Mouse (Mus musculus): Measurements from ENCODE around the gene Wwox. TPM values are rescaled to one million over a fixed set of nuclear protein-coding genes. Genes with fewer than 3 reads are reported as not detected.
A peak's percentile ranks its signal among the peaks of the same experiment; 100 is the strongest.

Gene Wwox
- polyA plus RNA-seq, 1 experiment from 2014 or later: 13.3 TPM

DNA sequence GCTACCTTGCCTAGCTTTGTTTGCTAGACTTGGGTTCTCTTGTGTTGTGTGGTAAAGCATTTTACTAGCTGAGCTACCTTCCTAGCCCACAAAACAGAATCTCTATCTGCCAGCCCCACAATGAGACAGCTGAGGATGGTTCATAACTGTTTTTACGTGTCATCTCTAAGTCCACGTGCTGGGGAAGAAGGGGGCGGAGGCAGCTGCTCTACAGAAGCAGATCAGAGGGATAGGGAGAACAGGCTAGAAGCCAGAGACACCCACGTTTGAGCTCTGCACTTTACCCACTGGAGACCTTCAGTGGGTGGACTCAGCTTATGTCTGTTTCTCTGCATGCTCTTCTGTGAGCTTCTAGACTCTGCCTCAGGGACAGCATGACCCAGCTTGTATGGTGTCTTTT lies 17.9 kb upstream of the Wwox start:
- H3K27ac ChIP-seq (ENCODE audit: low read length): no peak overlapping the region
- ATAC-seq: no peak
- H3K9ac ChIP-seq (ENCODE audit: low read depth, low read length): no peak overlapping the region
- no peaks in the 10 kb centered on the region for H3K4me1 ChIP-seq (ENCODE audit: control insufficient read depth, insufficient read depth, low read length)
- no peaks in the 10 kb centered on the region for H3K36me3 ChIP-seq (ENCODE audit: control insufficient read depth, insufficient read depth, low read length)
- H3K4me2 ChIP-seq (ENCODE audit: low read length): no peak overlapping the region
- H3K27me3 ChIP-seq (ENCODE audit: control insufficient read depth, insufficient read depth, low read depth, low read length): no peaks in the 10 kb centered on the region
- WGBS: 85% methylated on average over 4 of the region's 4 CpGs
- no peaks in the 10 kb centered on the region for H3K9me3 ChIP-seq (replicated peaks; ENCODE audit: control insufficient read depth, low read length, poor library complexity, severe bottlenecking)
- no peak overlapping the region for H3K4me3 ChIP-seq (ENCODE audit: low read depth, low read length)

DNA sequence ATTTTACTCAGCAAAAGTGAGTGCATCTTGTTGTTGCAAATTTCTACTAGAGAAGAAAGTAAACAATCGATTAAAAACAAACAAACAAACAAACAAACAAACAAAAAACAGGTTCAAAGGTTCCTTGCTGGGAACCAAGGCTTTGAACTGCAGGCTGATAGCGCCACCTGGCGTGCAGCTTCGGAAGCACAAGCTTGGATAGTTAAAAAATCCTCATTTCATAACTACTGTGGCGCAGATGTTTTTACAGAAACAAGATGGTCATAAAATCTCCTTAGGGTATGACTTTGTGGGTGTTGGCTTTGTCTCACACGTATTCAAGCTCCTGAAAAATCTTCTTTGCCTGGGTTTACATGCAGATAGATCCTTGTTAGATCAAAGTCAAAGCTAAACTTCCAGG lies 1.2 kb upstream of the Wwox start:
- Histone ChIP-seq H3K4me2 (ENCODE audit: low read length) (no peak overlapping the region), H3K27me3 (ENCODE audit: control insufficient read depth, insufficient read depth, low read depth, low read length) (no peaks in the 10 kb centered on the region), H3K4me3 (ENCODE audit: low read depth, low read length) (no peak overlapping the region), H3K9me3 (replicated peaks; ENCODE audit: control insufficient read depth, low read length, poor library complexity, severe bottlenecking) (no peaks in the 10 kb centered on the region), H3K4me1 (ENCODE audit: control insufficient read depth, insufficient read depth, low read length) (peaks cover 8% of the 10 kb centered on the region), H3K27ac (ENCODE audit: low read length) (no peak overlapping the region), H3K9ac (ENCODE audit: low read depth, low read length) (no peak overlapping the region), H3K36me3 (ENCODE audit: control insufficient read depth, insufficient read depth, low read length) (no peaks in the 10 kb centered on the region)
- 10% methylated on average over 6 of the region's 6 CpGs for WGBS
- no peak for ATAC-seq

DNA sequence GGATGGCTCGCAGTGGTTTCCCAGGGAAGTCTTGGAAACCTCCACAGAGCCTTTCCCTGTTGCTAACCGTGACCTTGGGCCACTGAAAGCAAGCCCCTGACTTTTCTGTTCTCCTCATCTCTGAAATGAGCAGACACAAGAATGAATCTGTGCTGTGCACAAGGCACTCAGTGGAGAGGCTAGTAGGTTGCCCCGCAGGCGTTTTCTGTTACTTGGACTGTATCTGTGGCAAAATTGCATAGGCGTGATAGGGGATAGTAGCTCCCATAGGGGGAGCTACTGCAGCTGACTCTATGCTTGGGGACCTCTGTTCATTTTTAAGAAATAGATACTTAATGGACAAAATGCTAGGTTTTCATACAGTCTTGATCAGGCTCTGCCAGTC lies 742 bp downstream of the Wwox start:
- H3K9me3 ChIP-seq (replicated peaks; ENCODE audit: control insufficient read depth, low read length, poor library complexity, severe bottlenecking): no peaks in the 10 kb centered on the region
- H3K4me1 ChIP-seq (ENCODE audit: control insufficient read depth, insufficient read depth, low read length): peaks cover 8% of the 10 kb centered on the region
- peak overlapping the region; percentile 86 for H3K4me2 ChIP-seq (ENCODE audit: low read length)
- no peak for ATAC-seq
- H3K9ac ChIP-seq (ENCODE audit: low read depth, low read length): peak overlapping the region; percentile 73
- H3K27me3 ChIP-seq (ENCODE audit: control insufficient read depth, insufficient read depth, low read depth, low read length): no peaks in the 10 kb centered on the region
- H3K27ac ChIP-seq (ENCODE audit: low read length): peak overlapping the region; percentile 80
- peak overlapping the region; percentile 67 for H3K4me3 ChIP-seq (ENCODE audit: low read depth, low read length)
- H3K36me3 ChIP-seq (ENCODE audit: control insufficient read depth, insufficient read depth, low read length): no peaks in the 10 kb centered on the region; the same call in 1 of the 2 replicates
- whole genome bisulfite sequencing: 16% methylated on average over 5 of the region's 5 CpGs

DNA sequence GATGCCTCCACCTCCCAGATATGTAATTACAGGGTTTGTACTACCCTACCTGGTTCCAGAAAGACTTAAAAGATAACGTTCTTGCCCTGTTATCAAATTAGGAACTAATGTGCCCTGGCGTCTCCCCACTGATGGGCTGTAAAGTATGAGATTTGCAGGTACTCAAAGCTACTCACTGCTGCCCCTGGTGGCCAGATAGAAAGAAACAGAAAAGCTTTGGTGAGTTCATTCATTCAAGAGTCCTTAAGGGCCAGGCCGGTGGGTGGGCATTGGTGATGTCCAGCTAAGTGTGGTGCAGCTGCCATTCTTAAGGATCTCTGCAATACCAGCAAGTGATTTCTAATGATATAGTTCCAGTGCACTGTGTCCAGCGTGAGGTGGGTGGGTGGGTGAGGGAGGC lies 2.2 kb downstream of the Wwox start:
- H3K9ac ChIP-seq (ENCODE audit: low read depth, low read length): no peak overlapping the region
- no peaks in the 10 kb centered on the region; the same call in 1 of the 2 replicates for H3K36me3 ChIP-seq (ENCODE audit: control insufficient read depth, insufficient read depth, low read length)
- 86% methylated on average over 4 of the region's 4 CpGs for WGBS
- no peaks in the 10 kb centered on the region for H3K9me3 ChIP-seq (replicated peaks; ENCODE audit: control insufficient read depth, low read length, poor library complexity, severe bottlenecking)
- peaks cover 8% of the 10 kb centered on the region for H3K4me1 ChIP-seq (ENCODE audit: control insufficient read depth, insufficient read depth, low read length)
- H3K4me2 ChIP-seq (ENCODE audit: low read length): no peak overlapping the region
- no peak for ATAC-seq
- no peak overlapping the region for H3K4me3 ChIP-seq (ENCODE audit: low read depth, low read length)
- no peak overlapping the region for H3K27ac ChIP-seq (ENCODE audit: low read length)
- no peaks in the 10 kb centered on the region for H3K27me3 ChIP-seq (ENCODE audit: control insufficient read depth, insufficient read depth, low read depth, low read length)

DNA sequence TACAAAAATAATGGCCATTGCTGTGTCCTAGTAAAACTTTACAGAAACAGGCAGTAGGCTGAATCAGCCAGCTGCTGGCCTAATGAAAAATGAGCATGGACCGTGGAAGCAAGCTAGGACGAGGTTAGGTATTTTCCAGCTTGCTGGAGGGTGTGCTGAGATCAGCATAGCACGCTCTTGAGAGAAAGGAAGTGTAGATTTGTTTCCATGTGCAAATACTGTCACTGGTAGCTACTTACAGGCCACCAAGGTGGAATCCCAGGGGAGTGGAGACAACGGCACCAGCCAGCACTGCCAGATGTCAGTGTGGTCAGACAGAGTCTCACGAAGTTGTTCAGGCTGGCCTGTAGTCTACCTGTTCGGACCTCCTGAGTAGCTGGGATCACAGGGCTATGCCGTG lies 7.4 kb downstream of the Wwox start:
- no peak overlapping the region for H3K27ac ChIP-seq (ENCODE audit: low read length)
- H3K4me1 ChIP-seq (ENCODE audit: control insufficient read depth, insufficient read depth, low read length): peaks cover 4% of the 10 kb centered on the region; the same call in 1 of the 2 replicates
- H3K4me3 ChIP-seq (ENCODE audit: low read depth, low read length): no peak overlapping the region
- no peak for ATAC-seq
- 92% methylated on average over 7 of the region's 7 CpGs for WGBS
- no peak overlapping the region for H3K9ac ChIP-seq (ENCODE audit: low read depth, low read length)
- no peak overlapping the region for H3K4me2 ChIP-seq (ENCODE audit: low read length)
- H3K9me3 ChIP-seq (replicated peaks; ENCODE audit: control insufficient read depth, low read length, poor library complexity, severe bottlenecking): no peaks in the 10 kb centered on the region
- no peaks in the 10 kb centered on the region; the same call in 1 of the 2 replicates for H3K36me3 ChIP-seq (ENCODE audit: control insufficient read depth, insufficient read depth, low read length)
- H3K27me3 ChIP-seq (ENCODE audit: control insufficient read depth, insufficient read depth, low read depth, low read length): no peaks in the 10 kb centered on the region

DNA sequence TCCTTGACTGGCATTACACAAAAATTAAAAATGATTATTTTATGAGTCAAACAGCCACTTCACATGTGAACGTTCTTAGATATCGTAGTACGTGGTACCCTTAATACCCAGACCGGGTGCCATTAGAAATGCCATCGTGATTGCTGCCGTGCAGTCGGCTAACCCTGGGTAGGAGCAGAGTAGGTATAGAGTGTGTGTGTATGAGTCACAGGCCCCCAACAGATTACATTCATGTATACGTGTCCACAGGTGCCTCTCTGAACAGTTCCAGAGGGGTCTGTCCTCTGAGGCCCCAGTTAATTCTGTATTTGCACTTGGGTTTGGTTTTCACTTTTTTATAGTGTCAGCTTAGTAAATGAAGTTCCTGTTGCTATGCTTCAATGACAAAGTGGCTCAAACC lies 12.8 kb downstream of the Wwox start:
- no peak overlapping the region for H3K4me3 ChIP-seq (ENCODE audit: low read depth, low read length)
- H3K27me3 ChIP-seq (ENCODE audit: control insufficient read depth, insufficient read depth, low read depth, low read length): no peaks in the 10 kb centered on the region
- no peak overlapping the region for H3K9ac ChIP-seq (ENCODE audit: low read depth, low read length)
- peaks cover 9% of the 10 kb centered on the region; the same call in 1 of the 2 replicates for H3K4me1 ChIP-seq (ENCODE audit: control insufficient read depth, insufficient read depth, low read length)
- 94% methylated on average over 8 of the region's 8 CpGs for WGBS
- H3K4me2 ChIP-seq (ENCODE audit: low read length): no peak overlapping the region
- no peak overlapping the region for H3K27ac ChIP-seq (ENCODE audit: low read length)
- H3K9me3 ChIP-seq (replicated peaks; ENCODE audit: control insufficient read depth, low read length, poor library complexity, severe bottlenecking): no peaks in the 10 kb centered on the region
- 0 out of 2 replicates have a peak, but pooled peaks have one; percentile 51 for ATAC-seq
- H3K36me3 ChIP-seq (ENCODE audit: control insufficient read depth, insufficient read depth, low read length): no peaks in the 10 kb centered on the region

DNA sequence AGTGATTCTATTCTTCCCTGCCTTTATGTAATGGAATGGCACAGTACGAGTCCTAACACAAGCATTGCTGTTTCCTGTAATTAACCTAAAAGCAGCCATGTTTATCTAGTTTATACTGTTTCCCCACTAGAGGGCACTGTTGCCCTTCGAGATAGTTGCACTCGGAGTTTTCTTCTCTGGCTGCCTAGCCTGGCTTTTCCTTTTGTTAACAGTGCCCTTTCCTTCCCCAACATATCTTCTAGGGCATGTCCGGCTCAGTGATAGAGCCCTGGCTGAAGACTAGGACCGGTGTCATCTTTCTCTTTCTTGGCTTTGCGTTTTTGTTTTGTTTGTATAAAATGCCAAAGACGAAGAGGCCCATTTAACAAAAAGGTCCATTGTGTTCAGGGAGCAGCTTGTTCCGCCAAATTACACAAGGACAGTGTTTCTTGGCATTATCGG lies 13.3 kb downstream of the Wwox start:
- H3K9me3 ChIP-seq (replicated peaks; ENCODE audit: control insufficient read depth, low read length, poor library complexity, severe bottlenecking): no peaks in the 10 kb centered on the region
- H3K4me3 ChIP-seq (ENCODE audit: low read depth, low read length): no peak overlapping the region
- no peak for ATAC-seq
- H3K27me3 ChIP-seq (ENCODE audit: control insufficient read depth, insufficient read depth, low read depth, low read length): no peaks in the 10 kb centered on the region
- H3K4me1 ChIP-seq (ENCODE audit: control insufficient read depth, insufficient read depth, low read length): peaks cover 9% of the 10 kb centered on the region; the same call in 1 of the 2 replicates
- H3K9ac ChIP-seq (ENCODE audit: low read depth, low read length): 0 out of 2 replicates have a peak overlapping the region, but pooled peaks have one; percentile 41
- 6% methylated on average over 9 of the region's 9 CpGs for WGBS
- H3K4me2 ChIP-seq (ENCODE audit: low read length): peak overlapping the region; percentile 42
- H3K27ac ChIP-seq (ENCODE audit: low read length): no peak overlapping the region
- H3K36me3 ChIP-seq (ENCODE audit: control insufficient read depth, insufficient read depth, low read length): no peaks in the 10 kb centered on the region

DNA sequence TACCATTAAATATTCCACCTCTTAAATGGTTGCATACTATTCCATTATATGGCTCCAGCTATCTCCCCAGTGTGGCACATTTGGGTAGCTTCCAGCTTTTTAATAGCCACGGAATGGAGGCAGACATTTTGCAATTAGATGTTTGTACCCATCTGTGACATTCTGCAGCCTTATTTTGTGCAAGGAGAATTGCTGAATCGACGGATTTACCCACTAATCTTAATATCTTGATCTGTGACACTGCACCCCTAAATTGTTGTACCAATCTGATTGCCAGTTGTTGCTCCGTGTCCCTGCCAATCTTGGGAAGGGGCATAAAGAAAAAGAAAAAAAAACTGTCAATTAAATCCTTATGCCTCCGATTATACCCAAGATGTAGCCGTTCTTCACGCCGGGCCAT lies 15.8 kb downstream of the Wwox start:
- Histone ChIP-seq H3K27me3 (ENCODE audit: control insufficient read depth, insufficient read depth, low read depth, low read length) (no peaks in the 10 kb centered on the region), H3K27ac (ENCODE audit: low read length) (no peak overlapping the region), H3K4me2 (ENCODE audit: low read length) (no peak overlapping the region), H3K4me3 (ENCODE audit: low read depth, low read length) (no peak overlapping the region), H3K9me3 (replicated peaks; ENCODE audit: control insufficient read depth, low read length, poor library complexity, severe bottlenecking) (no peaks in the 10 kb centered on the region), H3K36me3 (ENCODE audit: control insufficient read depth, insufficient read depth, low read length) (no peaks in the 10 kb centered on the region), H3K9ac (ENCODE audit: low read depth, low read length) (no peak overlapping the region), H3K4me1 (ENCODE audit: control insufficient read depth, insufficient read depth, low read length) (peaks cover 9% of the 10 kb centered on the region; the same call in 1 of the 2 replicates)
- ATAC-seq: no peak
- 89% methylated on average over 8 of the region's 8 CpGs for WGBS

DNA sequence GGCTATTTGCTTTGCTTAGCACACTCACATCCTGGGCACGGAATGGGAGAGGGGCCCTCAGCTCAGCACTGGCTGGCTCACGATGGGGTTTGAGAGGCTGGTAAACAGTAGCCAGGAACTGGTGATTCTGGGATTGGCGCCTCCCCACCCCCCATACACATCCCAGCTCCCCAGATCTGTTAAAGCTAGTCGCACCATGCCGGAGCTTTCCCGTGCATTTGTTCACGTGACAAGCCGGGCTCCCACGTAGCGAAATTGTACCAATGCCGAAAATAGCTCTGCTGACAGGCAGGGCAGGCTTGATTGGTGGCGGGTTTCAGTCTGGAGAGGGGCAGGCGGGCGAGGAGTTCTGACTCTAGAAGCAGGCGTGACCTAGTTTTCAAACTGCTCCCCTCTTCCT lies 16.5 kb downstream of the Wwox start:
- no peak for ATAC-seq
- Histone ChIP-seq H3K9ac (ENCODE audit: low read depth, low read length) (no peak overlapping the region), H3K9me3 (replicated peaks; ENCODE audit: control insufficient read depth, low read length, poor library complexity, severe bottlenecking) (no peaks in the 10 kb centered on the region), H3K36me3 (ENCODE audit: control insufficient read depth, insufficient read depth, low read length) (no peaks in the 10 kb centered on the region), H3K27me3 (ENCODE audit: control insufficient read depth, insufficient read depth, low read depth, low read length) (peaks cover 2% of the 10 kb centered on the region), H3K4me3 (ENCODE audit: low read depth, low read length) (no peak overlapping the region), H3K4me1 (ENCODE audit: control insufficient read depth, insufficient read depth, low read length) (peaks cover 5% of the 10 kb centered on the region; the same call in 1 of the 2 replicates), H3K27ac (ENCODE audit: low read length) (no peak overlapping the region), H3K4me2 (ENCODE audit: low read length) (no peak overlapping the region)
- 78% methylated on average over 15 of the region's 15 CpGs for WGBS

All from midbrain, embryonic 16.5 days (tissue).